Mouse (Mus musculus) forebrain, embryonic 11.5 days (tissue): ENCODE data around the gene Psmd9. TPM values are rescaled to one million over a fixed set of nuclear protein-coding genes. Genes with fewer than 3 reads are reported as not detected.

Experiments used
- ATAC-seq: fragments of 200-750 bp; cut with Nextera tagmentation; replicated peaks from 2 replicates; pipeline ENCODE4 v1.8.0; 2017; ENCODE audit warnings: moderate TSS enrichment; ENCODE audit not compliant: low FRiP score
- DNase-seq: peaks from one replicate; pipeline ENCODE4 v3.0.0-alpha.2; 2017; ENCODE audit warnings: low spot score
- H3K27ac ChIP-seq: fragments of 300-500 bp; sonication (generic); 2 replicates; pipeline ENCODE4 v1.5.1; 2014; ENCODE audit warnings: low read depth, low read length
- H3K27me3 ChIP-seq: fragments of 300-500 bp; sonication (generic); 2 replicates; pipeline ENCODE4 v1.6.1; 2014; ENCODE audit warnings: mild to moderate bottlenecking, low read length, mixed read lengths; ENCODE audit not compliant: control insufficient read depth, insufficient read depth
- H3K36me3 ChIP-seq: fragments of 300-500 bp; sonication (generic); 2 replicates; pipeline ENCODE4 v1.6.1; 2014; ENCODE audit warnings: mild to moderate bottlenecking, low read length, moderate library complexity, mixed read lengths; ENCODE audit not compliant: control insufficient read depth, insufficient read depth
- H3K4me1 ChIP-seq: fragments of 300-500 bp; sonication (generic); replicated peaks from 2 replicates; pipeline ENCODE4 v1.6.1; 2014; ENCODE audit warnings: low read length, mixed read lengths; ENCODE audit not compliant: control insufficient read depth, insufficient read depth
- H3K4me2 ChIP-seq: fragments of 300-500 bp; sonication (generic); 2 replicates; pipeline ENCODE4 v1.6.1; 2014; ENCODE audit warnings: low read depth, mild to moderate bottlenecking, low read length, moderate library complexity, mixed read lengths; ENCODE audit not compliant: severe bottlenecking
- H3K4me3 ChIP-seq: fragments of 300-500 bp; sonication (generic); 2 replicates; pipeline ENCODE4 v1.5.1; 2014; ENCODE audit warnings: low read depth, low read length
- H3K9ac ChIP-seq: fragments of 300-500 bp; sonication (generic); 2 replicates; pipeline ENCODE4 v1.6.1; 2014; ENCODE audit warnings: low read length
- H3K9me3 ChIP-seq: fragments of 300-500 bp; sonication (generic); 2 replicates; pipeline ENCODE4 v1.6.1; 2016; ENCODE audit warnings: low read length, mixed read lengths; ENCODE audit not compliant: control insufficient read depth
- WGBS: fragments of 180-500 bp; shearing (Covaris S2); extraction: QIAGEN DNeasy Blood & Tissue Kit; methylation state at CpG from one replicate; pipeline ENCODE4 v1.1.7; 2014; 5-methylcytosine and 5-hydroxymethylcytosine counted together
- polyA plus RNA-seq: library from polyadenylated mRNA; unstranded; fragments of >200 nt; fragmentation: Nextera tagmentation; extraction: Ambion mirVana; gene quantifications from 2 replicates; pipeline ENCODE4 v1.2.1, GENCODE M21; 2014

The Psmd9 gene
- polyA plus RNA-seq, 1 experiment from 2014 or later = 68.5 TPM

DNA sequence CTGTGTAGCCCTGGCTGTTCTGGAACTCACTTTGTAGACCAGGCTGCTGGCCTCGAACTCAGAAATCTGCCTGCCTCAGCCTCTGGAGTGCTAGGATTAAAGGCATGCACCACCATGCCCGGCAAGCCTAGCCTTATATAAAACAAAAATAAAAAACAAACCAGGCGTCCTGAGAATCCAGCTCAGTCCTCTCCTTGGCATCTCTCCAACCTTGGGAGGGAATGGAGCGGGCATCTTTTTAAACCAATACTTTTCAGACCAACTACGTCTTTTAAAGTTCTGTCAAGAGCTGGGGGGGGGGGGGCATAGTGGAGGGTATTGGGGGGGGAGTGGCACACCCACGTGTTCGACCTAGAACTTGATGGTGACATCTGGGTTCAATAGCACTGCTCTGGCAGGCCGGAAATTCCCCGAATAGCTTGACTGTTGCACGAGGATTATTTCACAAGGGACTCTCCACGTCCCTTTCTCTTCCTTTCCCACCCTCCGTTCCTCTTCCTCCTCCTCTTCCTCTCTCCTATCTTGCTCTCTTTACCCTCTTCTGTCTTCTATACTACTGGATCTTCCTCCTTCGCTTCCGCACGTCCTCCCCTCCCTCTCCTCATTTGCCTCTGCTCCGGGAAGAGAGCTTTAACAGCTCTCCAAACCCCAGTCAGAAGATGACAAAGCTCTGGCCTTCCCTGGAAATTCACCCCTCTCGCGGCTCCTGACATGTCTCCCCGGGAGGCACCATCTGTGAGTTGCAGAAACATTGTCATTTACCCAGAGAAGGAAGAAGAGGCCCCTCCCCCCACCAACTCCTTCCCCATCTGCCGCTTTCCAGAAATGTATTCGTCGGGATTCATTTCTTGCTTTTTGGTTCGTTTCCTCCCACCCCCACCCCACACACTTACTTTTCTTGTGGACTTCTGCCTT lies 87.9 kb downstream of the Psmd9 start:
- H3K9ac ChIP-seq = no peak overlapping the region
- H3K27me3 ChIP-seq = no peaks in the 10 kb centered on the region
- H3K36me3 ChIP-seq = no peaks in the 10 kb centered on the region
- no peak overlapping the region; the same call in 1 of the 2 replicates for H3K4me2 ChIP-seq
- ATAC-seq (no peak), DNase-seq (peak; percentile 59)
- 0 out of 2 replicates have a peak, but pooled peaks cover under 1% of the 10 kb centered on the region for H3K4me1 ChIP-seq
- no peak overlapping the region for H3K4me3 ChIP-seq
- peak overlapping the region; percentile 63; the same call in 1 of the 2 replicates for H3K27ac ChIP-seq
- 46% methylated on average over 23 of the region's 23 CpGs for WGBS
- no peaks in the 10 kb centered on the region for H3K9me3 ChIP-seq

DNA sequence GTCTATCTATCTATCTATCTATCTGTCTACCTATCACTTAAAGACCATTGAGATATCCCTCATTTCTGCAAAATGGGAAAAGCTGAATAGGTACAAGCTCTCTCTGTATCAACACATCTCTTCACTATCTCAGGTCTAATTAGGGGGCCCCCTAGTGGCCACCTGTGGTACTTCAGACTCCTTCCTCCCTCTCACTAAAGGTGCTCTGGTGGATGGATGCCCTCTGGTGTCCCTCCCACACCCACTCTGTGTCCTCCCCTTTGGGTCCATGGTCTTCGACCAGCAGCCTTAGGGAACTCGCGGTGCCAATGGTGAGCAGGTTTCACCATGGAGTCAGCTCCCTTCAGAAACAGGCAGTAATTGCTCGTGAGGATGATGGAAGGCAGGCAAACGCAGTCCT lies 89.8 kb downstream of the Psmd9 start:
- H3K4me2 ChIP-seq = no peak overlapping the region
- ATAC-seq = no peak
- H3K9me3 ChIP-seq = no peaks in the 10 kb centered on the region
- peak; percentile 76 for DNase-seq
- H3K36me3 ChIP-seq = no peaks in the 10 kb centered on the region
- H3K27ac ChIP-seq = no peak overlapping the region
- no peaks in the 10 kb centered on the region for H3K4me1 ChIP-seq
- no peak overlapping the region for H3K9ac ChIP-seq
- no peak overlapping the region for H3K4me3 ChIP-seq
- H3K27me3 ChIP-seq = no peaks in the 10 kb centered on the region
- WGBS = 54% methylated on average over 5 of the region's 5 CpGs

DNA sequence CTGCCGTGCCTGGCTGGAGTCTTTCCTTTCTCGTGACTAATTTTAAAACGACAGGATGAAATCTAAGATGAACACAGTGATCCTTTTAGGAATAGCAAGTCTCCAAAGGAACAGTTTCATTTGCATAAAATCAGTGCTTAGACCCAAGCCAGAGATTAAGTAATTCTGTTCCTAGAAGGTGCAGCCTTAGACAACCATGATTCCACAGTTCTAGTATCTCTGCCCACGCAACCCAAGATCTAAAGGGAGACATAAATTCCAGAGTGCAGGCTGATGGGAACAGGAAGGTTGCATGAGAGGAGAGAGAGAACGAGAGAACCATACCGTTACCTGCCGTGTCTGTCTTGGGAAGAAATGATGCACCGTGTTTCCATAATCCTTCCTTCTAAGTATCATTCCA lies 91.5 kb downstream of the Psmd9 start:
- no peak for DNase-seq
- no peak overlapping the region for H3K4me3 ChIP-seq
- WGBS = 82% methylated on average over 8 of the region's 8 CpGs
- H3K4me1 ChIP-seq = no peaks in the 10 kb centered on the region
- no peaks in the 10 kb centered on the region for H3K9me3 ChIP-seq
- no peaks in the 10 kb centered on the region for H3K27me3 ChIP-seq
- no peak overlapping the region for H3K9ac ChIP-seq
- H3K4me2 ChIP-seq = no peak overlapping the region
- H3K27ac ChIP-seq = no peak overlapping the region
- no peak for ATAC-seq
- H3K36me3 ChIP-seq = no peaks in the 10 kb centered on the region

DNA sequence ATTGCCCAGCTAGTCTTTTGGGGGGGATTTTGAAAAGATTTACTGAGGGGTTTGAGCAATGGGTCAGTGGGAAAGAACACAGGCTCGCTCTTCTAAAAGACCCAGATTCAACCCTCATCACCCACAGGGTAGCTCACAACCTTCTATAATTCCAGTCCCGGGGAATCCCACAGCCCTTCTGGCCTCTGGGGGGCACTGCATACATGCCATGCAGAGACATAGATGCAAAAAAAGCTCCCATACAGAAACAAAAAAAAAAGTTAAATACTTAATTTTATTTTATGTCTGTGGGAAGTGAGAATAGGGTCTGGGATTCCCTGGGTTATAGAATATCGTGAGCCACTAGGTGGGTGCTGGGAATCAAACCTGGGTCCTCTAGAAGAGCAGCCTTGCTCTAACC lies 97.7 kb downstream of the Psmd9 start:
- Histone ChIP-seq H3K9ac (no peak overlapping the region), H3K27ac (no peak overlapping the region), H3K36me3 (no peaks in the 10 kb centered on the region), H3K27me3 (no peaks in the 10 kb centered on the region), H3K4me3 (no peak overlapping the region), H3K9me3 (no peaks in the 10 kb centered on the region), H3K4me1 (no peaks in the 10 kb centered on the region), H3K4me2 (no peak overlapping the region)
- DNase-seq = no peak
- WGBS = 89% methylated on average over 3 of the region's 3 CpGs
- ATAC-seq = no peak

DNA sequence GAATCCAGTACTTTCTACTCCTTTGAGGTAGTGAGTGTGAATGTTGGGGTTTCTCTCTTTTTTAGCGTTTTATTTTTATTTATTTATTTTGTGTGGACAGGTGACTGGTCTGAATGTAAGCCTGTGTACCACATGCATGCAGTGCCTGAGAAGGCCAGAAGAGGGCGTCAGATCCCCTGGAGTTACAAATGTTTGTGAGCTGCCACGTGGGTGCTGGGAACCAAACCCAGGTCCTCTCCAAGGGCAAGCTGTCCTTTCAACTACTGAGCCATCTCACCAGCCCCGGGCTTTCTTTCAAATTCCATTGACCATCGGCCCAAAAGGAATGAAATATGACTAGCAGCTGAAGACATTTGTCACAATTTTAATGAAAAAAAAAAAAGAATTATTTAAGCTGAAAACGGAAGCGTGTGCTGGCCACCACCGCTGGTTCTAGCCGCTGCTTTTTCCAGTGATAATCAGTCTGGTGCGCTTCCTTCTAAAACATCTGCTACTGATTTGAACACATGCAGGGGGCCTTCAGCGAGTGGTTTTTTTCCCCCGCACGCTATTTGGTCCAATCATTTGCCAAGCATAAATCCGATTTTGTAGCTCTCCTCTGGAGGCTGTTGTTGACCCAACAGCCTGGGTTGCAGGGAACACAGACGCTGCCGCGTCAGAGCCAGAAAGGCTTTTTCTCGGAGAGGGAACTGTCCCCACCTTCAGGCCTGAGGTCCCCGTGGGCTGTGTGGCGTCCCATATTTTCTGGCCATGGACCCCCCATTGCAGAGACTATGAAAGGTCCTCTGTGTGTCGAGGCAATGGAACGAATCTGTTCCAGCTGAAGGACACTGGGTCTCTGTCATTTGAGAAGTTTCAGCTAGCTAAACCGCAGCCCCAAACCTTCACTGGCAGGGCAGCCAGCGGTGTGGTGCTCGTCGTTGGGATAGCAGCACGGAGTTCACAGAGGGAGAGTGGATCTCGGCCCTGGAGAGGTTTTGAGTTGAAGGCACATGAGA lies 99.6 kb downstream of the Psmd9 start:
- Histone ChIP-seq H3K27me3 (no peaks in the 10 kb centered on the region), H3K9ac (no peak overlapping the region), H3K36me3 (no peaks in the 10 kb centered on the region), H3K9me3 (no peaks in the 10 kb centered on the region), H3K27ac (no peak overlapping the region), H3K4me3 (no peak overlapping the region), H3K4me2 (no peak overlapping the region), H3K4me1 (no peaks in the 10 kb centered on the region)
- ATAC-seq (no peak), DNase-seq (no peak)
- WGBS = 78% methylated on average over 28 of the region's 28 CpGs

DNA sequence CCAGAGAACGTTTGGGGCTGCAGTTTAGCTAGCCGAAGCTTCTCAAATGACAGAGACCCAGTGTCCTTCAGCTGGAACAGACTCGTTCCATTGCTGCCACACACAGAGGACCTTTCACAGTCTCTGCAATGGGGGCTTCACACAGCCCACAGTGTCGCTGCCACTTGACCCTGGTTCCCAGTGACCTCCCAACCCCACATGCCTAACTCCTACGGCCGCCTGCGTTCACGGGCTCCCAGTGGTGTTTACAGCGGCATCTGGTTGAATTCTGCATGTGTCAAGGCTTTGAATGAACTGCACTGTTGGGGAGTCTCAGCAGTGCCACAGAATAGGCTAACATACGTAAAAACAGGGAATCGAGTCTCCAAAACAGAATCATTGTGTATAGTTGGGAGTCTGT lies 101.7 kb downstream of the Psmd9 start:
- H3K9me3 ChIP-seq = no peaks in the 10 kb centered on the region
- H3K27ac ChIP-seq = no peak overlapping the region
- no peak overlapping the region for H3K4me2 ChIP-seq
- ATAC-seq (no peak), DNase-seq (no peak)
- no peaks in the 10 kb centered on the region for H3K27me3 ChIP-seq
- no peak overlapping the region for H3K9ac ChIP-seq
- WGBS = 71% methylated on average over 11 of the region's 11 CpGs
- H3K4me3 ChIP-seq = no peak overlapping the region
- no peaks in the 10 kb centered on the region for H3K36me3 ChIP-seq
- peaks cover 2% of the 10 kb centered on the region; the same call in 1 of the 2 replicates for H3K4me1 ChIP-seq

DNA sequence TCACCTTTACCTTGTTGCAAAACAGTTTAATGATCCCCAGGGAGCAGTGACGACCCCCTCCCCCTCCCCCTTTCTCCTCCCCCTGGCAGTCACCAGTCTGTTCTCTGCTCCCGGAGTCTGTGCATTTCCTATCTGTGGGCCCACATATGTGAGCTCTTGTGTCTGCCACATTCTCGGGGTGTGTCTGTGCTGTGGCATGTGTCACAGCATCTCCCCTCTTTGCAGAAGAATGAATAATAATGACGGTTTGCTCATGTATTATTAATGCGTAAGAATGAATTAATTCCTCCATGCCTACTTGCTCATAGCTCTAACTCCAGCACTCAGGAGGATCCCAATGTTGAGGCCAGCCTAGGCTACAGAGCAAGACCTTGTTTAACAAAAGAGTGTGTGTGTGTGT lies 103.7 kb downstream of the Psmd9 start:
- DNase-seq = no peak
- H3K27ac ChIP-seq = no peak overlapping the region

DNA sequence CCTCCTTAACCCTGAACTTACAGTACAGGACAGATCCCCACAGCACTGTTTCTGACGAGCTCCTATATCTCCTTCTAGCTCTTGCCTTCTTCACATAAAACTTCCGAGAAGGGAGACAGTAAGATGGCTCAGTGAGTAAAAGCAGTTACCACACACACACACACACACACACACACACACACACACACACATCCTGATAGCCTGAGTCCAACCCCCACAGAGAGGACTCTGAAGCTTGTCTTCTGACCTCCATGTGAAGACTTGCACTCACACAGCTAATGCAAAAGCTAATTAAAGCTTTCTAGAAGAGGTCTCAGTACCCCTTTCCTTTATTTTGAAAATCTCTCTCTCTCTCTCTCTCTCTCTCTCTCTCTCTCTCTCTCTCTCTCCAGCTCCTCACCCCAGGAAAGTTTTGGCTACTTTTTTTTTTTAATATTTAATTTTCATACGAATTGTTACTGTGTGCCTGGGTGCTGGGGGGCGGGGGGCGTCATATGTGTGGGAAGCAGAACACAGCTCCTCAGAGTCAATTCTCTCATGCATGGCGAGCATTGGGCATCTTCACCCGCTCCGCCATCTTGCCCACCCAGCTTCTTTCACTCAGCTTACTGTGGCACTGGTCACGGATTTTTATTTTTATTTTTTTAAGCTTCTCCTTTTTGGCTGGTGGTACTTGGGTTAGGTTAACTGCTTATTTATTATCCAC lies 107.6 kb downstream of the Psmd9 start:
- peak overlapping the region; percentile 6; the same call in 1 of the 2 replicates for H3K4me2 ChIP-seq
- H3K9ac ChIP-seq = peak overlapping the region; percentile 27; the same call in 1 of the 2 replicates
- peaks cover 5% of the 10 kb centered on the region; the same call in 1 of the 2 replicates for H3K4me1 ChIP-seq
- WGBS = 82% methylated on average over 9 of the region's 9 CpGs
- ATAC-seq (no peak), DNase-seq (no peak)
- no peak overlapping the region for H3K27ac ChIP-seq
- H3K9me3 ChIP-seq = no peaks in the 10 kb centered on the region
- H3K36me3 ChIP-seq = no peaks in the 10 kb centered on the region
- no peak overlapping the region for H3K4me3 ChIP-seq
- no peaks in the 10 kb centered on the region for H3K27me3 ChIP-seq

More for the DNA sequence above, 103.7 kb downstream of the Psmd9 start:
- WGBS = 72% methylated on average over 5 of the region's 5 CpGs
- no peak for ATAC-seq
- H3K9me3 ChIP-seq = no peaks in the 10 kb centered on the region
- H3K4me3 ChIP-seq = no peak overlapping the region
- H3K9ac ChIP-seq = no peak overlapping the region
- peaks cover 5% of the 10 kb centered on the region; the same call in 1 of the 2 replicates for H3K4me1 ChIP-seq
- no peak overlapping the region for H3K4me2 ChIP-seq
- no peaks in the 10 kb centered on the region for H3K36me3 ChIP-seq
- no peaks in the 10 kb centered on the region for H3K27me3 ChIP-seq
